Mouse (Mus musculus) MEL-GATA-1-ER (cell line): ENCODE measurements at regions not wholly inside any gene's neighbourhood (a gene's known extent, or its start where the extent isn't known, plus 50 kb on each side); places are given as distances from the start of the nearest gene placed in this dataset.

Experiments used
- DNase-seq: peaks from one replicate; pipeline ENCODE4 v3.0.0-alpha.2; 2012; ENCODE audit warnings: low read depth; ENCODE audit errors: extremely low read depth

DNA sequence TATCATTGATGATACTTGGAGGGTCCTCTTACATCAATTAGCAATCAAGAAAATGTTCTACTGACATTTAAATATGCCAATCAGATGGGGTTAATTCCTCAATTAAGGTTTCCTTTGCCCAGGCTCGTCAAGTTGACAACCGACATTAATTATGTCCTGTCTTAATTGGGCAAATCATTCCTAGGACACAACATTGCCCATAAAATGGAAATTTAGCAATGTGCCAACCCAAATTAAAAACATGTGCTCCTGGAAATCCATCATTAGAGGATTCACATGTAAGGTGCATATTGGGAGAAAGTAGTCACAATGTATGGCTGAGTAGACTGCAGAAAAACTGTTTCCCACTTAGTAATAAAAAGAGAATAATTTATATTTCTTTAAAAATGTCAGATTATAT, 483.6 kb upstream of the B430305J03Rik start:
- no peak for DNase-seq

DNA sequence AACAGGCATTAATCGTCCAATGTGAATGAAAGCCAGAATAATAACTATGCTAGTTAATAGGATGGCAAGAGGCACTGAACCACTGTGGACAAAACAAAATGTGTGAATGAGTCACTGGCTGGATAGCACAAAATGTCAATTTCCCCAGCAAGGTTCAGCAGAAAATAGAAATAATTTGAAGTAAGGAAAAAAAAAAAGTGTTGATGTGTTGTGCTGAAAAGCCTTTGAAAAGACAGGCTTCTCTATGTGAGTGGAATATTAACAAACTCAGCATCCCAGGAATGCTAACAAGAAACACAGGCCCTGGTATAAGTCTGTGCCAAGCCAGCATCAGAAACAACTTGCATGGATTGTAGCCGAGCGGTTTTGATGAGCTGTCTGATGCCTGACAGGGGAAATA, 481.0 kb upstream of the B430305J03Rik start:
- no peak for DNase-seq

DNA sequence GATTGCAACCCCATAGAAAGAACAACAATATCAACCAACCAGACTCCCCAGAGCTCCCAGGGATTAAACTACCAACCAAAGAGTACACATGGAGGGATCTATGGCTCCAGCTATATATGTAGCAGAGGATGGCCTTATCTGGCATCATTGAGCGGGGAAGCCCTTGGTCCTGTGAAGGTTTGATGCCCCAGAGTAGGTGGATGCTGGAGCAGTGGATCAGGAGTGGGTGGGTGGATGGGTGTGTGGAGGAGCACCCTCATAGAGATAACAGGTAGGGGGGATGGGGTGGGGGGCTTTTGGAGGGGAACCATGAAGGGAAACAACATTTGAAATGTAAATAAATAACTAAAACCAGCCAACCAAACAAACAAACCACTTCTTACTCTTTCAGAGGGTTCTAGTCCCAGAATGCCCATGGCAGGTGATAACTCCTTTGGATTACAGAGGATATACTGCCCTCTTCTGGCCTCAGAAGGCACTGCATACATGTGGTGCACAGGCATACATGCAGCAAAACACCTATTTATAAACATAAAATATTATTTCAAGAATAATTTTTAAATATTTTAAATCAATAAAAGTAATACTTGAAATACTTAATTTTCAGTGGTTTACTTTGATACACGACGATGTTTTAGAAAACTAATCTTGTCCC, 473.7 kb upstream of the B430305J03Rik start:
- DNase-seq: peak; percentile 23

DNA sequence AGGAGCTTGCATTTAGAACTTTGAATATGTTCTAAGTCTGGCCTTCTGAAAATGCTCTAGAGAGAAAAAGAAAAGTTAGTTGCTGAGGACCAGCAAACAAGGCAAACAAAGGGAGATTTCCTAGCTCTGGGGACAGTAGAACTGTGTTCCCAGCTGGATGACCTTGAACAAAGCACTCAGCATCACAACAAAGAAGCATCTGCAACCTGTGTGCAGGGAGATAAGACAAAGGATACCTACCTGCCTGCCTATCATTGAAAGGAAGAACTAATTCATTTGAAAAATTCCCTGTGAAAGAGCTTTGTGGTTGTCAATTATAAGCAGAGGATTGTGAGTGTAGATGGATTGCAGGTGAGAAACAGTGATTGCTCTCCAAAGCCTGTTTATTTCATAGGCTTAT, 451.1 kb upstream of the B430305J03Rik start:
- no peak for DNase-seq

DNA sequence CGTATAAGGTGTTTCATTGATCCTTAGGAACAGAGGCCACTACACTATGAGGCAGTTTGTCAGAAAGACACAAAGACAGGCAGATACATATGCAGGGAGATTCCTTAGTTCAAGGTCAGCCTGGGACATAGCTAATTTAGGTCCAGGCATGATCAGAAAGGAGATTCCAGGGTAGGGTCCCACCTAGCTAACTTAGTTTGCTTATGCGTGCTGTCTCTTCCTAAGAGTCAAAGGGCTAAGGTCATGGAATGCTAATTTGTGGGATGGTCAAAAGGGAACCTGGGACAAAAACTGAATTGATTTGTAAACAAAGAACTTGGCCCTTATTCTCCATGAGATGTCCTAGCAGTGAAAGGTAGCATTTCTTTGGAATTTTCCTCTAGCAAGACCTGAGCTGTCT, 430.3 kb upstream of the B430305J03Rik start:
- DNase-seq: no peak

DNA sequence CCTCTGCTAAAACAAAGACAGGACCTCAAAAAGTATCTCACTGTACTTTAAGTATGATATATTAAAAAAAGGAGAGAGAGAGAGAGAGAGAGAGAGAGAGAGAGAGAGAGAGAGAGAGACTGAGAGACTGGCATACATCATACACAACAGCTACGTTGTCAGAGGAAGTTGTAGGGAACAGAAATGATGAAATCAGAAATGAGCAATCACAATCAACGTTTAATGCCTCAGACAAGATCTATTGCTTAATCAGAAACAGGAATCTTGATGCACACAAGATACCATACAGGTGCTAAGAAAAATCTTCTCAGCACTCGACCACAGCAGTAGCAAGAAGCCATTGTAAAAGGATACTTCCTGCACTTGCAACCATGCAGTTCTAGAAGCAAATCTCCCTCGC, 424.9 kb upstream of the B430305J03Rik start:
- DNase-seq: no peak
